Mouse (Mus musculus): ENCODE measurements around the gene Slc44a5.

DNA sequence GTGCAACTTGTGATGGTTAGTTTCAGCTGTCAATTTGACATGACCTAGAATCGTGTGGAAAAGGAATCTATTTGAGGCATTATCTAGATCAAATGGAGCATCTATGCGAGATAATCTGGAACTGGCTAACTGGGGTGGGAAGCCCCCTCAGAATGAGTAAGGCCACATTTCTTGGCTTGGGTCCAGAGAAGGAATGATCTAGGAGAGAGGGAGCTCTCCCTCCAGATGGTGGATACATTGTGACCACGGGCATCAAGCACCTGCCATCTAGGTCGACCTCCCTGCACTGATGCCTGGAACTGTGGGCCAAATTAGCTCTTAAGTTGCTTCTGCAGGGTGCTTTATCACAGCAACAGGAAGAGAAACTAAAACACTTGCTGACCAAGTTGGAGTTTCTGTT, 155.8 kb downstream of the Slc44a5 start:
- TF ChIP-seq CTCF (IDR thresholded peaks at IDR 0.05; ENCODE audit: low read depth), result no peak
- TF ChIP-seq EP300 (optimal IDR thresholded peaks at IDR 0.05), result no peak
